Mouse (Mus musculus): ENCODE measurements around the gene Sh3glb2. TPM values are rescaled to one million over a fixed set of nuclear protein-coding genes. Genes with fewer than 3 reads are reported as not detected.

The Sh3glb2 gene
- polyA plus RNA-seq, 1 experiment from 2014 or later, result 58.9 TPM

- ATAC-seq, result no peak
- WGBS, result 78% methylated on average over 5 of the region's 5 CpGs
Measured at GRCm38 (mm10) chr2:30384814-30385213, 25.7 kb upstream of the Sh3glb2 start.

DNA sequence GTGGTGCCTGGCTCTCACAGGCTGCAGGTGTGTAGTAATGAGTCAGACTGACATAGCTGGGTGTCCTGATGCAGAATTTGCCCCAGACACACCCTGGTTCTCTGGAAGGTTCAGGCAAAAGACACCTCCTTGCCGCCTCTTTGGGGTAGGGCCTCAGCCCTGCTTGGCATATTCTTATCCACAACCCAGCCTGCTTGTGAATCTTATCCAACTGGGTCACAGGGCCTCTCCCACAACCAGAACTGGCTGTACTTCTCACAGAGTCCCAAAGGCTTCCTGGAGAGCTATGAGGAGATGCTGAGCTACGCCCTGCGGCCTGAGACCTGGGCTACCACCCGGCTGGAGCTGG is 22.2 kb upstream of the Sh3glb2 start:
- Histone ChIP-seq H3K9me3 (ENCODE audit: low read length) (no peaks in the 10 kb centered on the region), H3K27me3 (replicated peaks; ENCODE audit: insufficient read depth, low read length) (no peaks in the 10 kb centered on the region), H3K4me3 (ENCODE audit: low read depth, low read length) (no peak overlapping the region), H3K9ac (replicated peaks; ENCODE audit: low read depth) (no peak overlapping the region), H3K4me1 (ENCODE audit: insufficient read depth, low read depth, low read length) (no peaks in the 10 kb centered on the region), H3K36me3 (ENCODE audit: insufficient read depth, low read length) (peaks cover 13% of the 10 kb centered on the region), H3K27ac (ENCODE audit: low read length) (no peak overlapping the region), H3K4me2 (replicated peaks; ENCODE audit: low read depth, low read length) (no peak overlapping the region)
- no peak for TF ChIP-seq CTCF (IDR thresholded peaks at IDR 0.05)
- TF ChIP-seq EP300 (IDR thresholded peaks at IDR 0.05), result no peak
- DNase-seq (ENCODE audit: low spot score) (no peak), ATAC-seq (no peak)
- WGBS, result 98% methylated on average over 4 of the region's 4 CpGs

More at GRCm38 (mm10) chr2:30384814-30385213, 25.7 kb upstream of the Sh3glb2 start:
- Histone ChIP-seq H3K4me3 (ENCODE audit: low read depth, low read length) (no peak overlapping the region), H3K4me1 (ENCODE audit: insufficient read depth, low read depth, low read length) (no peaks in the 10 kb centered on the region), H3K36me3 (ENCODE audit: insufficient read depth, low read length) (peaks cover 5% of the 10 kb centered on the region), H3K9me3 (ENCODE audit: low read length) (no peaks in the 10 kb centered on the region), H3K9ac (replicated peaks; ENCODE audit: low read depth) (no peak overlapping the region), H3K4me2 (replicated peaks; ENCODE audit: low read depth, low read length) (no peak overlapping the region), H3K27me3 (replicated peaks; ENCODE audit: insufficient read depth, low read length) (no peaks in the 10 kb centered on the region), H3K27ac (ENCODE audit: low read length) (no peak overlapping the region)
- no peak for DNase-seq (ENCODE audit: low spot score)
- TF ChIP-seq CTCF (IDR thresholded peaks at IDR 0.05) (no peak), EP300 (IDR thresholded peaks at IDR 0.05) (no peak)

- Histone ChIP-seq H3K9ac (replicated peaks; ENCODE audit: low read depth) (no peak overlapping the region), H3K27ac (ENCODE audit: low read length) (no peak overlapping the region), H3K4me2 (replicated peaks; ENCODE audit: low read depth, low read length) (no peak overlapping the region), H3K4me3 (ENCODE audit: low read depth, low read length) (no peak overlapping the region), H3K9me3 (ENCODE audit: low read length) (no peaks in the 10 kb centered on the region), H3K27me3 (replicated peaks; ENCODE audit: insufficient read depth, low read length) (no peaks in the 10 kb centered on the region), H3K36me3 (ENCODE audit: insufficient read depth, low read length) (peaks cover 19% of the 10 kb centered on the region), H3K4me1 (ENCODE audit: insufficient read depth, low read depth, low read length) (no peaks in the 10 kb centered on the region)
- 0 out of 2 replicates have a peak, but pooled peaks have one; percentile 8 for ATAC-seq
- WGBS, result 89% methylated on average over 9 of the region's 10 CpGs
- TF ChIP-seq CTCF (IDR thresholded peaks at IDR 0.05), result no peak
- no peak for TF ChIP-seq EP300 (IDR thresholded peaks at IDR 0.05)
- peak; percentile 3 for DNase-seq (ENCODE audit: low spot score)
Measured at GRCm38 (mm10) chr2:30380564-30381376, 21.6 kb upstream of the Sh3glb2 start.

- Histone ChIP-seq H3K27ac (ENCODE audit: low read length) (no peak overlapping the region), H3K4me3 (ENCODE audit: low read depth, low read length) (no peak overlapping the region), H3K36me3 (ENCODE audit: insufficient read depth, low read length) (peaks cover 19% of the 10 kb centered on the region), H3K9ac (replicated peaks; ENCODE audit: low read depth) (no peak overlapping the region), H3K9me3 (ENCODE audit: low read length) (no peaks in the 10 kb centered on the region), H3K4me1 (ENCODE audit: insufficient read depth, low read depth, low read length) (no peaks in the 10 kb centered on the region), H3K4me2 (replicated peaks; ENCODE audit: low read depth, low read length) (no peak overlapping the region), H3K27me3 (replicated peaks; ENCODE audit: insufficient read depth, low read length) (no peaks in the 10 kb centered on the region)
- peak; percentile 83 for DNase-seq (ENCODE audit: low spot score)
- TF ChIP-seq EP300 (IDR thresholded peaks at IDR 0.05), result peak; percentile 76
- no peak for TF ChIP-seq CTCF (IDR thresholded peaks at IDR 0.05)
- ATAC-seq, result peak; percentile 76
- 64% methylated on average over 7 of the region's 7 CpGs for WGBS
Measured at GRCm38 (mm10) chr2:30379307-30379706, 20.2 kb upstream of the Sh3glb2 start.

- DNase-seq (ENCODE audit: low spot score) (no peak), ATAC-seq (no peak)
- TF ChIP-seq CTCF (IDR thresholded peaks at IDR 0.05), result no peak
- no peak for TF ChIP-seq EP300 (IDR thresholded peaks at IDR 0.05)
- Histone ChIP-seq H3K27me3 (replicated peaks; ENCODE audit: insufficient read depth, low read length) (no peaks in the 10 kb centered on the region), H3K9me3 (ENCODE audit: low read length) (no peaks in the 10 kb centered on the region), H3K4me1 (ENCODE audit: insufficient read depth, low read depth, low read length) (no peaks in the 10 kb centered on the region), H3K9ac (replicated peaks; ENCODE audit: low read depth) (no peak overlapping the region), H3K4me2 (replicated peaks; ENCODE audit: low read depth, low read length) (no peak overlapping the region), H3K27ac (ENCODE audit: low read length) (no peak overlapping the region), H3K36me3 (ENCODE audit: insufficient read depth, low read length) (peaks cover 20% of the 10 kb centered on the region), H3K4me3 (ENCODE audit: low read depth, low read length) (no peak overlapping the region)
- WGBS, result 87% methylated on average over 5 of the region's 5 CpGs
Measured at GRCm38 (mm10) chr2:30377721-30378120, 18.6 kb upstream of the Sh3glb2 start.

DNA sequence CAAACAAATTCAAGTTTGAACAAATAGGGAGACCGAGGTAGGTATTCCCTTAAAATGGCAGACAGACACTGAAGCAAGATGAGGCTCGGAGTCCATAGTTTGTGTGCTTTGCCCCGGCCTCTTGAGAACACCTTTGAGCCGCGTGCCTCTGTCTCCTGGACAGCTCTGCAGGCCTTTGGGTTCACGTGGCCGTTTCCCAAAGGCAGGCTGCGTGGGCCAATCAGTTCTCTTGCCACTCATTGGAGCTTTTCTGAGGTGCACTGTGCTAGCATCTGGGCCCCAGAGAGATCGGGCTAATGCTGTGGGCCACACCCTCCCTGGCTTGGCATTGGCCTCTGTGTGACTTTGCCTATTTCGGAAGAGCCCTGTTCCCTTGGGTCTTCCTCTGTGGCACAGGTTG is 16.8 kb upstream of the Sh3glb2 start:
- WGBS, result 90% methylated on average over 10 of the region's 10 CpGs
- Histone ChIP-seq H3K4me2 (replicated peaks; ENCODE audit: low read depth, low read length) (no peak overlapping the region), H3K27me3 (replicated peaks; ENCODE audit: insufficient read depth, low read length) (no peaks in the 10 kb centered on the region), H3K4me1 (ENCODE audit: insufficient read depth, low read depth, low read length) (no peaks in the 10 kb centered on the region), H3K27ac (ENCODE audit: low read length) (no peak overlapping the region), H3K36me3 (ENCODE audit: insufficient read depth, low read length) (peaks cover 20% of the 10 kb centered on the region; the same call in 1 of the 2 replicates), H3K9ac (replicated peaks; ENCODE audit: low read depth) (no peak overlapping the region), H3K9me3 (ENCODE audit: low read length) (no peaks in the 10 kb centered on the region), H3K4me3 (ENCODE audit: low read depth, low read length) (no peak overlapping the region)
- no peak for ATAC-seq
- no peak for DNase-seq (ENCODE audit: low spot score)
- no peak for TF ChIP-seq CTCF (IDR thresholded peaks at IDR 0.05)
- no peak for TF ChIP-seq EP300 (IDR thresholded peaks at IDR 0.05)
